Mouse (Mus musculus) limb, embryonic 11.5 days (tissue): ENCODE data around the gene Casp9. TPM values are rescaled to one million over a fixed set of nuclear protein-coding genes. Genes with fewer than 3 reads are reported as not detected.

ENCODE experiments used
- ATAC-seq: fragments of 200-750 bp; cut with Nextera tagmentation; 2 replicates; pipeline ENCODE4 v1.8.0; 2017; ENCODE audit warnings: low read depth; ENCODE audit not compliant: insufficient number of reproducible peaks, low FRiP score, low TSS enrichment
- DNase-seq: peaks from one replicate; pipeline ENCODE4 v3.0.0-alpha.2; 2015; ENCODE audit warnings: low spot score
- H3K27ac ChIP-seq: fragments of 300-500 bp; sonication (generic); replicated peaks from 2 replicates; pipeline ENCODE4 v1.5.1; 2014; ENCODE audit warnings: low read depth, mild to moderate bottlenecking, low read length
- H3K27me3 ChIP-seq: fragments of 300-500 bp; sonication (generic); 2 replicates; pipeline ENCODE4 v1.6.1; 2014; ENCODE audit warnings: mild to moderate bottlenecking, low read length, mixed read lengths; ENCODE audit not compliant: control insufficient read depth, insufficient read depth
- H3K36me3 ChIP-seq: fragments of 300-500 bp; sonication (generic); 2 replicates; pipeline ENCODE4 v1.6.1; 2014; ENCODE audit warnings: mild to moderate bottlenecking, low read length, moderate library complexity, mixed read lengths; ENCODE audit not compliant: control insufficient read depth, insufficient read depth
- H3K4me1 ChIP-seq: fragments of 300-500 bp; sonication (generic); 2 replicates; pipeline ENCODE4 v1.6.1; 2014; ENCODE audit warnings: low read length, mixed read lengths; ENCODE audit not compliant: control insufficient read depth, insufficient read depth
- H3K4me2 ChIP-seq: fragments of 300-500 bp; sonication (generic); 2 replicates; pipeline ENCODE4 v1.6.1; 2014; ENCODE audit warnings: low read depth, mild to moderate bottlenecking, moderate library complexity; ENCODE audit not compliant: severe bottlenecking
- H3K4me3 ChIP-seq: fragments of 300-500 bp; sonication (generic); 2 replicates; pipeline ENCODE4 v1.5.1; 2014; ENCODE audit warnings: low read depth, low read length
- H3K9ac ChIP-seq: fragments of 300-500 bp; sonication (generic); 2 replicates; pipeline ENCODE4 v1.6.1; 2014; ENCODE audit warnings: mild to moderate bottlenecking, low read length
- H3K9me3 ChIP-seq: fragments of 300-500 bp; sonication (generic); 2 replicates; pipeline ENCODE4 v1.6.1; 2016; ENCODE audit warnings: low read length; ENCODE audit not compliant: control insufficient read depth
- WGBS: fragments of 180-500 bp; shearing (Covaris S2); extraction: QIAGEN DNeasy Blood & Tissue Kit; methylation state at CpG from one replicate; pipeline ENCODE4 v1.1.7; 2014; 5-methylcytosine and 5-hydroxymethylcytosine counted together
- polyA plus RNA-seq: library from polyadenylated mRNA; unstranded; fragments of >200 nt; fragmentation: Nextera tagmentation; extraction: Ambion mirVana; gene quantifications from 2 replicates; pipeline ENCODE4 v1.2.1, GENCODE M21; 2014

Gene Casp9
- polyA plus RNA-seq, 1 experiment from 2014 or later, result 19.0 TPM

GRCm38 (mm10) chr4:141796954-141797353 is 3.5 kb downstream of the Casp9 start:
- Histone ChIP-seq H3K4me3 (no peak overlapping the region), H3K9me3 (no peaks in the 10 kb centered on the region), H3K9ac (no peak overlapping the region), H3K36me3 (no peaks in the 10 kb centered on the region; the same call in 1 of the 2 replicates), H3K4me2 (no peak overlapping the region), H3K4me1 (no peaks in the 10 kb centered on the region; the same call in 1 of the 2 replicates), H3K27me3 (no peaks in the 10 kb centered on the region), H3K27ac (no peak overlapping the region)
- ATAC-seq, result no peak
- DNase-seq, result no peak
- 78% methylated on average over 4 of the region's 4 CpGs for WGBS

- Histone ChIP-seq H3K27me3 (no peaks in the 10 kb centered on the region), H3K4me2 (no peak overlapping the region), H3K4me1 (no peaks in the 10 kb centered on the region; the same call in 1 of the 2 replicates), H3K9me3 (no peaks in the 10 kb centered on the region), H3K9ac (no peak overlapping the region), H3K27ac (no peak overlapping the region), H3K4me3 (no peak overlapping the region), H3K36me3 (no peaks in the 10 kb centered on the region; the same call in 1 of the 2 replicates)
- WGBS, result 95% methylated on average over 5 of the region's 5 CpGs
- no peak for DNase-seq
- ATAC-seq, result no peak
Observed at GRCm38 (mm10) chr4:141797545-141797944, 4.1 kb downstream of the Casp9 start.

GRCm38 (mm10) chr4:141804105-141804504 is 10.7 kb downstream of the Casp9 start:
- no peak for DNase-seq
- H3K4me2 ChIP-seq, result no peak overlapping the region
- no peaks in the 10 kb centered on the region for H3K4me1 ChIP-seq
- H3K9me3 ChIP-seq, result no peaks in the 10 kb centered on the region
- H3K27me3 ChIP-seq, result no peaks in the 10 kb centered on the region
- no peak for ATAC-seq
- H3K4me3 ChIP-seq, result no peak overlapping the region
- H3K9ac ChIP-seq, result no peak overlapping the region
- H3K36me3 ChIP-seq, result peaks cover 10% of the 10 kb centered on the region; the same call in 1 of the 2 replicates
- no peak overlapping the region for H3K27ac ChIP-seq
- WGBS, result 91% methylated on average over 4 of the region's 4 CpGs

GRCm38 (mm10) chr4:141805886-141806285 is 12.5 kb downstream of the Casp9 start:
- H3K27me3 ChIP-seq, result no peaks in the 10 kb centered on the region
- no peak overlapping the region for H3K4me3 ChIP-seq
- no peaks in the 10 kb centered on the region for H3K9me3 ChIP-seq
- no peak overlapping the region for H3K4me2 ChIP-seq
- H3K27ac ChIP-seq, result no peak overlapping the region
- DNase-seq (no peak), ATAC-seq (no peak)
- 90% methylated on average over 8 of the region's 8 CpGs for WGBS
- H3K4me1 ChIP-seq, result no peaks in the 10 kb centered on the region
- H3K9ac ChIP-seq, result no peak overlapping the region
- peaks cover 13% of the 10 kb centered on the region; the same call in 1 of the 2 replicates for H3K36me3 ChIP-seq

- Histone ChIP-seq H3K27ac (no peak overlapping the region), H3K4me1 (no peaks in the 10 kb centered on the region), H3K9ac (no peak overlapping the region), H3K36me3 (peaks cover 19% of the 10 kb centered on the region; the same call in 1 of the 2 replicates), H3K4me2 (no peak overlapping the region), H3K27me3 (no peaks in the 10 kb centered on the region), H3K4me3 (no peak overlapping the region), H3K9me3 (no peaks in the 10 kb centered on the region)
- no peak for ATAC-seq
- WGBS, result 80% methylated on average over 8 of the region's 8 CpGs
- DNase-seq, result peak; percentile 50
Observed at GRCm38 (mm10) chr4:141809850-141810464, 16.5 kb downstream of the Casp9 start.

- Histone ChIP-seq H3K4me2 (no peak overlapping the region), H3K9ac (no peak overlapping the region), H3K4me3 (no peak overlapping the region), H3K9me3 (no peaks in the 10 kb centered on the region), H3K36me3 (peaks cover 12% of the 10 kb centered on the region; the same call in 1 of the 2 replicates), H3K27me3 (no peaks in the 10 kb centered on the region), H3K4me1 (no peaks in the 10 kb centered on the region), H3K27ac (no peak overlapping the region)
- 98% methylated on average over 2 of the region's 2 CpGs for WGBS
- ATAC-seq, result no peak
- DNase-seq, result no peak
Observed at GRCm38 (mm10) chr4:141810975-141811374, 17.6 kb downstream of the Casp9 start.

GRCm38 (mm10) chr4:141811375-141811774 is 18.0 kb downstream of the Casp9 start:
- 95% methylated on average over 7 of the region's 7 CpGs for WGBS
- Histone ChIP-seq H3K4me3 (no peak overlapping the region), H3K36me3 (peaks cover 12% of the 10 kb centered on the region; the same call in 1 of the 2 replicates), H3K4me2 (no peak overlapping the region), H3K9me3 (no peaks in the 10 kb centered on the region), H3K27me3 (no peaks in the 10 kb centered on the region), H3K9ac (no peak overlapping the region), H3K27ac (no peak overlapping the region), H3K4me1 (no peaks in the 10 kb centered on the region)
- ATAC-seq, result no peak
- no peak for DNase-seq

- no peak for ATAC-seq
- no peak overlapping the region for H3K4me3 ChIP-seq
- no peak overlapping the region for H3K27ac ChIP-seq
- no peaks in the 10 kb centered on the region for H3K4me1 ChIP-seq
- no peak overlapping the region for H3K9ac ChIP-seq
- no peak for DNase-seq
- no peaks in the 10 kb centered on the region for H3K27me3 ChIP-seq
- H3K4me2 ChIP-seq, result no peak overlapping the region
- H3K36me3 ChIP-seq, result peaks cover 6% of the 10 kb centered on the region; the same call in 1 of the 2 replicates
- 87% methylated on average over 7 of the region's 7 CpGs for WGBS
- no peaks in the 10 kb centered on the region for H3K9me3 ChIP-seq
Observed at GRCm38 (mm10) chr4:141816267-141816666, 22.9 kb downstream of the Casp9 start.
